Mouse (Mus musculus) stomach, postnatal 0 days (tissue): ENCODE results near the gene Ptcd3.
A peak's percentile ranks its signal among the peaks of the same experiment; 100 is the strongest.

Experiments
- CTCF ChIP-seq: IDR thresholded peaks from 2 replicates; pipeline ENCODE4 v1.5.1; 2016; ENCODE audit warnings: antibody characterized with exemption, low read depth, mild to moderate bottlenecking, moderate library complexity
- EP300 ChIP-seq: optimal IDR thresholded peaks from 2 replicates; pipeline ENCODE3; 2016; ENCODE audit warnings: antibody characterized with exemption

GRCm38 (mm10) chr6:71877965-71878760, 30.4 kb downstream of the Ptcd3 start:
- TF ChIP-seq CTCF (peak; percentile 33), EP300 (no peak)
